Comparison of ENCODE assay signal across 9 mouse cellular contexts in the genomic region with DNA sequence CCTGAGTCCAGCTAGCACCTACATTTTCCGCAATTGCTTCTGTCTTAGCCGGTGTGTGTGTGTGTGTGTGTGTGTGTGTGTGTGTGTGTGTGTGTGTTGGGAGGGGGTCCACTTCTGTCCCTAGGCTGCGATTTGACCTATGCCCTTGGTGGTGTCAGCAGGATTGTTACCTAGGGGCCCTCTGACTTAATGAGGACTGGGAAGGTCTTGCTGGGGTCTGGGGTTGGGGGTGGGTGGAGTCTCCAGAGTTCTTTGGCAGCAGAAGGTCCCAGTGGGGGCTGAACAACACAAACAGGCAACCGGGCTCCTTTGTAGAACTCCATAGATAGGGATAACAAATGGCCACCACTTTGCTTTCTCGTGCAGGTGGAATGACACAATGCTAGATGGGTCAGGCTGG. TPM values are rescaled to one million over a fixed set of nuclear protein-coding genes. Genes with fewer than 3 reads are reported as not detected.
DNase-seq lines count a peak whose midpoint lies in the region; ATAC-seq lines count a peak whose summit lies in the region.
"Had no signal": no experiment of that assay in that cellular context is flagged by ENCODE, and none has a peak within 500 bp of the region (broad histone marks: within the 10 kb centered on the region; RNA-seq: fewer than 3 reads in every experiment).

No protein-coding gene starts in this region.

- peak overlapping the region; percentile 59 for H3K4me2 ChIP-seq in lung, embryonic 15.5 days
- peak overlapping the region; percentile 60 for H3K4me2 ChIP-seq in forebrain, embryonic 12.5 days
- peak overlapping the region; percentile 52 for H3K4me2 ChIP-seq in limb, embryonic 15.5 days
- H3K4me2 ChIP-seq in stomach, embryonic 15.5 days = peak overlapping the region; percentile 58

- intact Hi-C loops in gastrocnemius, postnatal 36 days (cut with DNase I) = no loop called here

- H3K27ac ChIP-seq in lung, embryonic 15.5 days = no peak overlapping the region
- peak overlapping the region; percentile 87 for H3K27ac ChIP-seq in forebrain, embryonic 12.5 days
- H3K27ac ChIP-seq in limb, embryonic 15.5 days = no peak overlapping the region
- H3K27ac ChIP-seq in stomach, embryonic 15.5 days = no peak overlapping the region

- H3K4me1 ChIP-seq in lung, embryonic 15.5 days = peaks cover 19% of the 10 kb centered on the region
- peaks cover 47% of the 10 kb centered on the region for H3K4me1 ChIP-seq in forebrain, embryonic 12.5 days
- peaks cover 7% of the 10 kb centered on the region for H3K4me1 ChIP-seq in limb, embryonic 15.5 days
- H3K4me1 ChIP-seq in stomach, embryonic 15.5 days = peaks cover 8% of the 10 kb centered on the region

- H3K9me3 ChIP-seq in lung, embryonic 15.5 days = no peaks in the 10 kb centered on the region
- no peaks in the 10 kb centered on the region for H3K9me3 ChIP-seq in forebrain, embryonic 12.5 days
- H3K9me3 ChIP-seq in limb, embryonic 15.5 days = no peaks in the 10 kb centered on the region
- no peaks in the 10 kb centered on the region for H3K9me3 ChIP-seq in stomach, embryonic 15.5 days

- WGBS in lung, embryonic 15.5 days = 13% methylated on average over 5 of the region's 5 CpGs
- 14% methylated on average over 5 of the region's 5 CpGs for WGBS in forebrain, embryonic 12.5 days
- 15% methylated on average over 5 of the region's 5 CpGs for WGBS in limb, embryonic 15.5 days
- WGBS in stomach, embryonic 15.5 days = 20% methylated on average over 5 of the region's 5 CpGs

- no peak for DNase-seq in lung, postnatal 4 days
- DNase-seq in cerebellum, adult 9-10 months = no peak
- no peak for DNase-seq in gastrocnemius, postnatal 36 days
- DNase-seq in adipocyte (ENCODE audit: low spot score) = no peak

- H3K27me3 ChIP-seq in lung, embryonic 15.5 days = peaks cover 45% of the 10 kb centered on the region
- H3K27me3 ChIP-seq in forebrain, embryonic 12.5 days = peaks cover 26% of the 10 kb centered on the region
- peaks cover 15% of the 10 kb centered on the region for H3K27me3 ChIP-seq in limb, embryonic 15.5 days
- peaks cover 4% of the 10 kb centered on the region; the same call in 1 of the 2 replicates for H3K27me3 ChIP-seq in stomach, embryonic 15.5 days (replicated peaks)

- H3K36me3 ChIP-seq in lung, embryonic 15.5 days = no peaks in the 10 kb centered on the region
- H3K36me3 ChIP-seq in forebrain, embryonic 12.5 days (replicated peaks) = no peaks in the 10 kb centered on the region
- H3K36me3 ChIP-seq in limb, embryonic 15.5 days = no peaks in the 10 kb centered on the region
- no peaks in the 10 kb centered on the region for H3K36me3 ChIP-seq in stomach, embryonic 15.5 days

- no peak; the same call in 1 of the 2 replicates for ATAC-seq in lung, embryonic 15.5 days (ENCODE audit: borderline replicate concordance, extremely low read depth, low FRiP score, low TSS enrichment)
- peak; percentile 19; the same call in 1 of the 2 replicates for ATAC-seq in forebrain, embryonic 12.5 days (ENCODE audit: low FRiP score)
- ATAC-seq in limb, embryonic 15.5 days (ENCODE audit: insufficient number of reproducible peaks, low FRiP score, low TSS enrichment, low read depth) = no peak
- no peak for ATAC-seq in stomach, embryonic 15.5 days (ENCODE audit: insufficient read depth, low FRiP score, low read depth)
- ATAC-seq: Patski had no signal

- H3K4me3 ChIP-seq in lung, embryonic 15.5 days = peak overlapping the region; percentile 31
- H3K4me3 ChIP-seq in forebrain, embryonic 12.5 days (replicated peaks) = peak overlapping the region; percentile 34
- no peak overlapping the region for H3K4me3 ChIP-seq in limb, embryonic 15.5 days
- peak overlapping the region; percentile 27; the same call in 1 of the 2 replicates for H3K4me3 ChIP-seq in stomach, embryonic 15.5 days (replicated peaks)

- H3K9ac ChIP-seq in lung, embryonic 15.5 days = no peak overlapping the region
- H3K9ac ChIP-seq in forebrain, embryonic 12.5 days = peak overlapping the region; percentile 36; the same call in 1 of the 2 replicates
- H3K9ac ChIP-seq in limb, embryonic 15.5 days = no peak overlapping the region
- H3K9ac ChIP-seq in stomach, embryonic 15.5 days = no peak overlapping the region

RNA-seq across cellular contexts. Expression of a gene that starts 14.0 kb away (rescaled TPM):
- polyA plus RNA-seq in lung, embryonic 15.5 days (2015; fragmentation: Nextera tagmentation; extraction: Ambion mirVana) = 0.04 TPM in 1 of 2 replicates, not detected in the other
- 56.4 and 59.5 TPM in 2 replicates for polyA plus RNA-seq in forebrain, embryonic 12.5 days (2016; fragmentation: Nextera tagmentation; extraction: Ambion mirVana)
- polyA plus RNA-seq in limb, embryonic 15.5 days (2015; fragmentation: Nextera tagmentation; extraction: Ambion mirVana) = 0.05 TPM in 1 of 2 replicates, not detected in the other
- polyA plus RNA-seq in stomach, embryonic 15.5 days (2015; fragmentation: Nextera tagmentation; extraction: Ambion mirVana) = 0.05 and 0.10 TPM in 2 replicates
- not detected for total RNA-seq in gastrocnemius, postnatal 36 days (2021)
- polyA plus RNA-seq: Patski had no signal

Comparison
In these comparisons a context has a peak if more than half of its experiments do, and no peak if none do; other contexts are left out.
1. RNA of a gene that starts 14.0 kb away (polyA plus RNA-seq): 56.4 to 59.5 TPM in forebrain, embryonic 12.5 days; 0.05 to 0.10 TPM in stomach, embryonic 15.5 days, 0.05 TPM in limb, embryonic 15.5 days and 0.04 TPM in lung, embryonic 15.5 days; every median in the first group is over 10 times any median in the second.
2. Peak in every context shown above with its lines, with median percentiles within 50 percentile points of each other: H3K4me2 ChIP-seq.